Mouse (Mus musculus): ENCODE results near the gene Mgst2. TPM values are rescaled to one million over a fixed set of nuclear protein-coding genes. Genes with fewer than 3 reads are reported as not detected.

The Mgst2 gene
- 0.64 and 0.77 TPM in 2 replicates for polyA plus RNA-seq (2014; fragmentation: Nextera tagmentation; extraction: Ambion mirVana)

DNA sequence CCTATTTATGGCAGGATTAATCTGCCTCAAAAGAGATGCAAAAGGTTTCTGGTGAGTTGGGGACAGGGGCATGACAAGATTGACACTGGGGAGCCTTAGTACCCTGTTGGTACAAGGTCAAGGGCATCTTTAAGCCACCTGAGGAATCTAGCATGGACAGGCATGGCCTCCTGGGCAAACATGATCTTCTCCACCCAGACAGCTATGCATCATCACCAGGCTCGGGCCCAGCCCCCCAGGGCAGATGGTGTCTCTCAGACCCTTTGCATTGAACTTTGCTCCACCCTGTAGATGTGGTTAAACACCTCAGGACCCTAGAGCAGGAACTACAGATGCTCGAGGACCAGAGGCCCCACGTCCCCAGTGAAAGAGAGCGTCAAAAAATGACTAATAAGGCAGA is at the start of gene Mgst2:
Gene Mgst2 (plus strand): TSS at position 301 of the 400 bp plus-strand sequence.
- H3K27ac ChIP-seq (replicated peaks; ENCODE audit: low read depth, low read length): no peak within 1 kb of the TSS
- H3K4me3 ChIP-seq (ENCODE audit: low read depth, low read length): no peak within 1 kb of the TSS
- H3K4me1 ChIP-seq (ENCODE audit: control insufficient read depth, insufficient read depth, low read length): no peaks in the 10 kb centered on the region; the same call in 1 of the 2 replicates

DNA sequence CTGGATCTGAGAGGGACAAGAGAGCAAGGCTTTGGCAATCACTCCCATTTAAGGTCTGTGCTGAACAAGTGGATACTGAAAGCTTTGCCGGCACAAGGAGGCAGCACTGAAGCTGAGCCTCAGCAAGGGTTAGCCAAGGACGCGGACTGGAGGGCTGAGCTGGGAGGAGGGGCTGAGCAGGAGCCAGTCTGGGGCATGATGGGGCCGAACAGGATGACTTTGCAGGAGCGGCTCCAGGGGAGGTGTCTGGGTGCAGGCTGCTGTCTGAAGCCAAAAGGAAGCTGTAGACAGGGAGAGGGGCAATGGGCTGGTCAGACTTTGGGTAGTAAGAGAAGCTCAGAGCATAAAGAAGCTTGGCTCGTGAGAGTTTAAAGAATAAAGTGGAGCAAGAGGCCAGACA is 48.2 kb upstream of the Mgst2 start:
- WGBS: 8% methylated on average over 6 of the region's 6 CpGs
- no peaks in the 10 kb centered on the region for H3K9me3 ChIP-seq (ENCODE audit: control insufficient read depth, low read length)
- DNase-seq (ENCODE audit: low spot score): peak; percentile 66
- no peak overlapping the region for H3K27ac ChIP-seq (replicated peaks; ENCODE audit: low read depth, low read length)
- no peak overlapping the region for H3K4me3 ChIP-seq (ENCODE audit: low read depth, low read length)
- H3K27me3 ChIP-seq (ENCODE audit: control insufficient read depth, insufficient read depth, low read length): no peaks in the 10 kb centered on the region
- no peak overlapping the region for H3K4me2 ChIP-seq (ENCODE audit: low read depth, severe bottlenecking)
- no peaks in the 10 kb centered on the region for H3K36me3 ChIP-seq (ENCODE audit: control insufficient read depth, insufficient read depth, low read length)
- H3K9ac ChIP-seq (ENCODE audit: low read length): no peak overlapping the region
- no peaks in the 10 kb centered on the region for H3K4me1 ChIP-seq (ENCODE audit: control insufficient read depth, insufficient read depth, low read length)
- no peak for ATAC-seq (ENCODE audit: insufficient number of reproducible peaks, low FRiP score, low TSS enrichment, low read depth)

More for the DNA sequence above, at the start of gene Mgst2:
- Histone ChIP-seq H3K9me3 (ENCODE audit: control insufficient read depth, low read length) (no peaks in the 10 kb centered on the region), H3K27me3 (ENCODE audit: control insufficient read depth, insufficient read depth, low read length) (no peaks in the 10 kb centered on the region), H3K36me3 (ENCODE audit: control insufficient read depth, insufficient read depth, low read length) (no peaks in the 10 kb centered on the region), H3K9ac (ENCODE audit: low read length) (no peak within 1 kb of the TSS), H3K4me2 (ENCODE audit: low read depth, severe bottlenecking) (no peak within 1 kb of the TSS)
- DNase-seq (ENCODE audit: low spot score) (no peak), ATAC-seq (ENCODE audit: insufficient number of reproducible peaks, low FRiP score, low TSS enrichment, low read depth) (no peak)
- WGBS: 77% methylated on average over 4 of the region's 4 CpGs

DNA sequence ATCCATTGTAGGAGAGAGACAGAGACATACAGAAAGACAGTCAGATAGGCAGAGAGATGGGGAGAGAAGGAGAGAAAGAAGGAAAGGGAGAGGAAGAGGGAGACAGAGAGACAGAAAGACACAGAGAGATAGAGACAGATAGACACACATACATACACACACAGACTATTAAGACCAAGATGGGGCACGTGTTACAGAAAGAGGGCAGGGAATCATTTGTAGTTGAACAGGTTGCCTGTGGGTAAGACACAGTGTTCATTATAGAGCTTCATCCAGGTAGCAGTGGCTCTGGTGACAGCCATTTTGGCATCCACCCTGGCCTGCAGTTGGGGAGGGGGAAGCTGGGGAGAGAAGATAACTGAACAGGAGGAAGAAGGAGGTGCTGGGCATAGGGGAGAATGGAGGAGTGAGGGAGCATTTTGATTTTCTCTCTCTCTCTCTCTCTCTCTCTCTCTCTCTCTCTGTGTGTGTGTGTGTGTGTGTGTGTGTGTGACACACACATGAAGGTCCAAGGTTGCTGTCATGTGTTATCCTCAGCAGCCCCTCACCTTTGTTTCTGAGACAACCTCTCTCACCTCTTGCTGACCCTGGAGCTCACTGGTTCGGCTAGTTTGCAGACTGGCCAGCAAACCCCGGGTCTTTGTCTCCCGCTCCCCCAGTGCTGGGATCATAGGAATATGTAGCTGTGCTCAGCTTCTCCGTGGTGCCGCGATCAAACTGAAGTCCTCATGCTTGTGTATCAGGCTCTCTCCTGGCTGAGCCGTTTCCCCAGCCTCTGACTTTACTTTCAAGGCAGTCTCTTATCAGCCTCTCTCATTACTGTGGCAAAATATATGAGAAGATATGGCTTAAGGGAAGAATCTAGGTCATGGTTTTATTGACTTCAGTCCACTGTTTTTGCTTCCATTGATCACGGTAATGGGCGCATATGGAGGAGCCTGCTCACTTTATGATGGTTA is 47.5 kb upstream of the Mgst2 start:
- no peaks in the 10 kb centered on the region for H3K27me3 ChIP-seq (ENCODE audit: control insufficient read depth, insufficient read depth, low read length)
- no peaks in the 10 kb centered on the region for H3K4me1 ChIP-seq (ENCODE audit: control insufficient read depth, insufficient read depth, low read length)
- H3K9me3 ChIP-seq (ENCODE audit: control insufficient read depth, low read length): no peaks in the 10 kb centered on the region
- H3K4me3 ChIP-seq (ENCODE audit: low read depth, low read length): no peak overlapping the region
- no peak for DNase-seq (ENCODE audit: low spot score)
- no peak overlapping the region for H3K9ac ChIP-seq (ENCODE audit: low read length)
- no peak for ATAC-seq (ENCODE audit: insufficient number of reproducible peaks, low FRiP score, low TSS enrichment, low read depth)
- H3K27ac ChIP-seq (replicated peaks; ENCODE audit: low read depth, low read length): no peak overlapping the region
- 88% methylated on average over 10 of the region's 10 CpGs for WGBS
- no peak overlapping the region for H3K4me2 ChIP-seq (ENCODE audit: low read depth, severe bottlenecking)
- no peaks in the 10 kb centered on the region for H3K36me3 ChIP-seq (ENCODE audit: control insufficient read depth, insufficient read depth, low read length)

DNA sequence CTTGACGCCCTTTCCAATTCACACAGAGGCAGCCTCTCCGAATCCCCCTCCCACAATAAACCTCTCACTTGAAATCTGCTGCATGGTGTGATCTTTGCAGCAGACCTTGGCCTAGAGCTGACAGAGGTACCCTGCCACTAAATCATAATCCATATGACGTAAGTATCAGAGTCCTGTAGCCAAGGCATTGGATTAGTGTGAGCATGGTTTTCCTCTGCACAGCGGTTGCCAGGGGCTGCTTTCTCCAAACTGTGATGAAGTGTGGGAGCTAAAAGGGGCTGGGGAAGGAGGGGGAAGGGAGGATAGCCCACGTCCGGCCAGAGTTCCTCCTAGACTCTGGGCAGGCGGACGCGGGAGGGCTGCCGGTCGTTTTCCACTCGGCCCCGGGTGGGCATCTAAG is 45.9 kb upstream of the Mgst2 start:
- WGBS: 86% methylated on average over 13 of the region's 13 CpGs
- no peaks in the 10 kb centered on the region for H3K9me3 ChIP-seq (ENCODE audit: control insufficient read depth, low read length)
- H3K27ac ChIP-seq (replicated peaks; ENCODE audit: low read depth, low read length): no peak overlapping the region
- no peaks in the 10 kb centered on the region for H3K27me3 ChIP-seq (ENCODE audit: control insufficient read depth, insufficient read depth, low read length)
- no peak for ATAC-seq (ENCODE audit: insufficient number of reproducible peaks, low FRiP score, low TSS enrichment, low read depth)
- no peak overlapping the region for H3K4me2 ChIP-seq (ENCODE audit: low read depth, severe bottlenecking)
- DNase-seq (ENCODE audit: low spot score): no peak
- no peaks in the 10 kb centered on the region for H3K4me1 ChIP-seq (ENCODE audit: control insufficient read depth, insufficient read depth, low read length)
- no peak overlapping the region for H3K4me3 ChIP-seq (ENCODE audit: low read depth, low read length)
- H3K36me3 ChIP-seq (ENCODE audit: control insufficient read depth, insufficient read depth, low read length): no peaks in the 10 kb centered on the region
- no peak overlapping the region for H3K9ac ChIP-seq (ENCODE audit: low read length)

DNA sequence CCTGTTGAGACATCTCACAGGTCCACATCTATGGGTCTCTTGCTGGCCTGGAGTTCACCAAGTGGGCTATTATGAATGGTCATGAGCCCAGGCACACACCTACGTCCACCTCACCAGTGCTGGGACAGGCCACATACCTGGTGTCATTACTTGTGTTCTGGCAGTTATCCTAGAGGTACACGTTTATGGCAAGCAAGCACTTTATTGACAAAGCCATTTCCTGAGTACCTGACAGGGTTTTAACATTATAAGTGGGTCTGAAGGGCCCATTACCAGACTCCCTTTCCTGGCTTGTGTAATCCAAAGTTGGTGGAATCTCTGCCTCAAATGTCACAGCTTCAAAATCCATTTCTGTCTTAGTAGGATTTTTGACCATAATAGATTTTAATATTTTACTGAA is 36.2 kb upstream of the Mgst2 start:
- Histone ChIP-seq H3K27me3 (ENCODE audit: control insufficient read depth, insufficient read depth, low read length) (no peaks in the 10 kb centered on the region), H3K36me3 (ENCODE audit: control insufficient read depth, insufficient read depth, low read length) (no peaks in the 10 kb centered on the region), H3K27ac (replicated peaks; ENCODE audit: low read depth, low read length) (no peak overlapping the region), H3K9me3 (ENCODE audit: control insufficient read depth, low read length) (no peaks in the 10 kb centered on the region), H3K4me2 (ENCODE audit: low read depth, severe bottlenecking) (no peak overlapping the region), H3K4me3 (ENCODE audit: low read depth, low read length) (no peak overlapping the region), H3K9ac (ENCODE audit: low read length) (no peak overlapping the region), H3K4me1 (ENCODE audit: control insufficient read depth, insufficient read depth, low read length) (no peaks in the 10 kb centered on the region)
- WGBS: 69% methylated on average over 2 of the region's 2 CpGs
- no peak for DNase-seq (ENCODE audit: low spot score)
- no peak for ATAC-seq (ENCODE audit: insufficient number of reproducible peaks, low FRiP score, low TSS enrichment, low read depth)

DNA sequence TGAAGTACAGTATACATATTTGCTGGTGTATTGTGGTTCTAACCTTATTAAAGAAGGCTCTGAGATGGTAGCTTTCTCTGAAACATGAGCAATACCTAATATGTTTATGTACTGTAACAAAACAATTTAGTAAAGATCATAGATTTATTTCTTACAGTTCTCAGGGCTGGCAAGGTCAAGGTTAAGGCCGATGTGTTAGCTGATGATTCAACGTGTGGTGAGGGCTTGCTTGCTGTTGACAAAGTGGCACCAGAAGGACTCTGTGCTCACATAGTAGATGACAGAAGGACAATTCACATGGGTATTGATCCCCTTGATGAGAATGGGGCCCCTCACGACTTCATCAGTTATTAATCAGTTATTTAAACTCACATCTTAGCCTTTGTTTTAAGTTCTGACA is 32.4 kb upstream of the Mgst2 start:
- Histone ChIP-seq H3K9me3 (ENCODE audit: control insufficient read depth, low read length) (no peaks in the 10 kb centered on the region), H3K27me3 (ENCODE audit: control insufficient read depth, insufficient read depth, low read length) (no peaks in the 10 kb centered on the region), H3K4me2 (ENCODE audit: low read depth, severe bottlenecking) (no peak overlapping the region), H3K4me1 (ENCODE audit: control insufficient read depth, insufficient read depth, low read length) (no peaks in the 10 kb centered on the region), H3K36me3 (ENCODE audit: control insufficient read depth, insufficient read depth, low read length) (no peaks in the 10 kb centered on the region), H3K9ac (ENCODE audit: low read length) (no peak overlapping the region), H3K4me3 (ENCODE audit: low read depth, low read length) (no peak overlapping the region), H3K27ac (replicated peaks; ENCODE audit: low read depth, low read length) (no peak overlapping the region)
- DNase-seq (ENCODE audit: low spot score): no peak
- ATAC-seq (ENCODE audit: insufficient number of reproducible peaks, low FRiP score, low TSS enrichment, low read depth): no peak
- 76% methylated on average over 3 of the region's 3 CpGs for WGBS

DNA sequence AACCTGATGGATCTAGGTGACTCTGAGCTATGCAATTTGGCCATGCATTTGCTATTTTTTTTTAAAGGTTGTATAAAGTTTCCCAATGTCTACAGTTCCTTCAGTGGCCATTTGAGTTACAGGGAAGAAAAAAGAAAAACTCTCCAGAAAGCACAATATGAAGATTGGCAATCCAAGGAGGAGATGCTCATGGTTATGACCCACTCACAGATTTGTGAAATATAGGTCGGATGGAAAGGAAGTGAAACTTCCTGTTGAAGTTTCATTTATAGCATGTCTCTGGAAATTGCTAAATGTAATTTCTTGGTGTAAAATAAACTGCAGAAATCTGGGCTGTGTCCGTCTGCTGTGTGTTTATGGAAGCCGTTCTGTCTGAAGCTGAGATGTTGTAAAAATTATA is 31.2 kb upstream of the Mgst2 start:
- Histone ChIP-seq H3K27me3 (ENCODE audit: control insufficient read depth, insufficient read depth, low read length) (no peaks in the 10 kb centered on the region), H3K4me1 (ENCODE audit: control insufficient read depth, insufficient read depth, low read length) (no peaks in the 10 kb centered on the region), H3K9me3 (ENCODE audit: control insufficient read depth, low read length) (no peaks in the 10 kb centered on the region), H3K36me3 (ENCODE audit: control insufficient read depth, insufficient read depth, low read length) (no peaks in the 10 kb centered on the region), H3K4me3 (ENCODE audit: low read depth, low read length) (no peak overlapping the region), H3K4me2 (ENCODE audit: low read depth, severe bottlenecking) (no peak overlapping the region), H3K9ac (ENCODE audit: low read length) (no peak overlapping the region), H3K27ac (replicated peaks; ENCODE audit: low read depth, low read length) (no peak overlapping the region)
- 36% methylated on average over 3 of the region's 3 CpGs for WGBS
- ATAC-seq (ENCODE audit: insufficient number of reproducible peaks, low FRiP score, low TSS enrichment, low read depth): no peak
- no peak for DNase-seq (ENCODE audit: low spot score)

DNA sequence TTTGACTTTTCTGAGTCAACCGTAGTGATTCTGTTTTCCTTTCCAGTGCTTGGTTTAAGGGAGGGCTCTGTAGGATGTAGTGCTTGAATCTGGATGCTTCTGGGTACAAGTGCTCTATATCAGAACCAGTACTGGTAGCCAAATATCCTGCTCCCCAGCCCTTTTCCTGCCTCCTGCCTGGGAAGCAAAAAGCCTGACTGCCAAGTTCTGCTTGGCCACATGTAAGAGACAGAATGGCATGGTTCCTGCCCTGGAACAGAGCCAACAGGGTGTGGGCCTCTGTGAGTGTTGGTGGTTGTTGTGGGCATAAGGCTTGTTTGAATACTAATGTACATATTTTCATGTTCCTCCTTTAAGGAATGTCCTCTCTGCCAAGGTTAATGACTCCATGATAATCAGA is 29.4 kb upstream of the Mgst2 start:
- DNase-seq (ENCODE audit: low spot score) (no peak), ATAC-seq (ENCODE audit: insufficient number of reproducible peaks, low FRiP score, low TSS enrichment, low read depth) (no peak)
- Histone ChIP-seq H3K27ac (replicated peaks; ENCODE audit: low read depth, low read length) (no peak overlapping the region), H3K4me3 (ENCODE audit: low read depth, low read length) (no peak overlapping the region), H3K9ac (ENCODE audit: low read length) (no peak overlapping the region), H3K27me3 (ENCODE audit: control insufficient read depth, insufficient read depth, low read length) (no peaks in the 10 kb centered on the region), H3K4me2 (ENCODE audit: low read depth, severe bottlenecking) (no peak overlapping the region), H3K4me1 (ENCODE audit: control insufficient read depth, insufficient read depth, low read length) (no peaks in the 10 kb centered on the region), H3K9me3 (ENCODE audit: control insufficient read depth, low read length) (no peaks in the 10 kb centered on the region), H3K36me3 (ENCODE audit: control insufficient read depth, insufficient read depth, low read length) (no peaks in the 10 kb centered on the region)
- 87% methylated on average over 1 of the region's 1 CpGs for WGBS
